In genomic region chr1:132101953-132102697, GRCm38 (mm10) we compare ENCODE assay signal across 22 mouse cellular contexts. TPM values are rescaled to one million over a fixed set of nuclear protein-coding genes. Genes with fewer than 3 reads are reported as not detected.
DNase-seq lines count a peak whose midpoint lies in the region; ATAC-seq and TF ChIP-seq lines count a peak whose summit lies in the region.
"Had no signal": no experiment of that assay in that cellular context is flagged by ENCODE, and none has a peak within 500 bp of the region (broad histone marks: within the 10 kb centered on the region; RNA-seq: fewer than 3 reads in every experiment).

No protein-coding gene starts in this region.

- H3K4me1 ChIP-seq in heart, postnatal 0 days (ENCODE audit: control insufficient read depth, insufficient read depth): no peaks in the 10 kb centered on the region
- no peaks in the 10 kb centered on the region for H3K4me1 ChIP-seq in heart, embryonic 12.5 days (replicated peaks)
- peaks cover 7% of the 10 kb centered on the region; the same call in 1 of the 2 replicates for H3K4me1 ChIP-seq in liver, postnatal 0 days (ENCODE audit: insufficient read depth)
- H3K4me1 ChIP-seq in liver, embryonic 11.5 days (replicated peaks; ENCODE audit: control insufficient read depth, insufficient read depth, low read length): 0 out of 2 replicates have a peak, but pooled peaks cover 2% of the 10 kb centered on the region
- H3K4me1 ChIP-seq: lung, embryonic 15.5 days; midbrain, embryonic 15.5 days had no signal

- H3K9ac ChIP-seq in heart, postnatal 0 days (replicated peaks; ENCODE audit: low read depth, low read length): no peak overlapping the region
- no peak overlapping the region for H3K9ac ChIP-seq in heart, embryonic 12.5 days
- H3K9ac ChIP-seq in liver, postnatal 0 days (replicated peaks): no peak overlapping the region
- no peak overlapping the region for H3K9ac ChIP-seq in liver, embryonic 11.5 days (ENCODE audit: low read depth, low read length)
- H3K9ac ChIP-seq: forebrain, postnatal 0 days; lung, embryonic 15.5 days; midbrain, embryonic 15.5 days had no signal

- no peaks in the 10 kb centered on the region for H3K27me3 ChIP-seq in heart, postnatal 0 days (ENCODE audit: control insufficient read depth, insufficient read depth, low read length)
- no peaks in the 10 kb centered on the region for H3K27me3 ChIP-seq in heart, embryonic 12.5 days (replicated peaks)
- H3K27me3 ChIP-seq in liver, postnatal 0 days (ENCODE audit: insufficient read depth, low read length): no peaks in the 10 kb centered on the region
- H3K27me3 ChIP-seq in liver, embryonic 11.5 days (replicated peaks; ENCODE audit: control insufficient read depth, insufficient read depth, low read length): 0 out of 2 replicates have a peak, but pooled peaks cover 3% of the 10 kb centered on the region
- H3K27me3 ChIP-seq: midbrain, embryonic 15.5 days had no signal

- 76% methylated on average over 6 of the region's 6 CpGs for WGBS in heart, postnatal 0 days
- WGBS in heart, embryonic 12.5 days: 69% methylated on average over 6 of the region's 6 CpGs
- WGBS in liver, postnatal 0 days (ENCODE audit: insufficient replicate concordance): 47% methylated on average over 6 of the region's 6 CpGs
- 76% methylated on average over 6 of the region's 6 CpGs for WGBS in liver, embryonic 11.5 days

- no peak overlapping the region for H3K4me3 ChIP-seq in heart, postnatal 0 days (ENCODE audit: low read depth, low read length)
- no peak overlapping the region for H3K4me3 ChIP-seq in heart, embryonic 12.5 days
- no peak overlapping the region for H3K4me3 ChIP-seq in liver, postnatal 0 days (ENCODE audit: low read depth, low read length)
- H3K4me3 ChIP-seq in liver, embryonic 11.5 days (ENCODE audit: low read depth, low read length): no peak overlapping the region
- H3K4me3 ChIP-seq: heart, adult 2 months; lung, embryonic 15.5 days; midbrain, embryonic 15.5 days had no signal

- no peak for DNase-seq in heart, postnatal 0 days (ENCODE audit: low spot score)
- DNase-seq in liver, postnatal 0 days: no peak
- no peak for DNase-seq in liver, embryonic 11.5 days (ENCODE audit: low spot score)
- peak; percentile 48 for DNase-seq in forelimb bud, embryonic 11.5 days (ENCODE audit: low read depth, low spot score)
- peak; percentile 76 for DNase-seq in thymus, postnatal 14 days
- no peak for DNase-seq in left cerebral cortex, adult 11 months (ENCODE audit: low spot score)
- DNase-seq in urinary bladder, postnatal 14 days (ENCODE audit: low spot score): no peak
- DNase-seq: adrenal gland, postnatal 14 days; B cell, adult 2 months; cerebellum, adult 18-20 months; forebrain, postnatal 0 days; gastrocnemius, postnatal 14 days; heart, adult 2 months; kidney, adult 11 months; left cerebral cortex, postnatal 4 days had no signal

- no peak for TF ChIP-seq CTCF in heart, postnatal 0 days (IDR thresholded peaks at IDR 0.05; ENCODE audit: low read depth)
- TF ChIP-seq CTCF in liver, postnatal 0 days (IDR thresholded peaks at IDR 0.05; ENCODE audit: low read depth): no peak

- TF ChIP-seq EP300 in heart, postnatal 0 days (IDR thresholded peaks at IDR 0.05; ENCODE audit: low read depth): no peak
- TF ChIP-seq EP300 in liver, postnatal 0 days (IDR thresholded peaks at IDR 0.05; ENCODE audit: low read depth): peak; percentile 46; the same call in 1 of the 2 replicates

- H3K36me3 ChIP-seq in heart, postnatal 0 days (replicated peaks; ENCODE audit: control insufficient read depth, insufficient read depth, low read length): no peaks in the 10 kb centered on the region
- no peaks in the 10 kb centered on the region for H3K36me3 ChIP-seq in heart, embryonic 12.5 days
- no peaks in the 10 kb centered on the region for H3K36me3 ChIP-seq in liver, postnatal 0 days (replicated peaks; ENCODE audit: insufficient read depth, low read length)
- no peaks in the 10 kb centered on the region for H3K36me3 ChIP-seq in liver, embryonic 11.5 days (ENCODE audit: control insufficient read depth, insufficient read depth, low read length)
- H3K36me3 ChIP-seq: lung, embryonic 15.5 days; midbrain, embryonic 15.5 days had no signal

- H3K4me2 ChIP-seq in heart, postnatal 0 days (ENCODE audit: low read depth, low read length): no peak overlapping the region
- no peak overlapping the region for H3K4me2 ChIP-seq in heart, embryonic 12.5 days
- H3K4me2 ChIP-seq in liver, postnatal 0 days (ENCODE audit: low read depth, low read length): no peak overlapping the region
- H3K4me2 ChIP-seq in liver, embryonic 11.5 days: no peak overlapping the region
- H3K4me2 ChIP-seq: lung, embryonic 15.5 days; midbrain, embryonic 15.5 days had no signal

- ATAC-seq in heart, postnatal 0 days (ENCODE audit: insufficient read depth, low read depth): no peak
- ATAC-seq in heart, embryonic 12.5 days (ENCODE audit: insufficient number of reproducible peaks, low FRiP score): no peak
- peak; percentile 73 for ATAC-seq in liver, postnatal 0 days
- no peak for ATAC-seq in liver, embryonic 11.5 days (replicated peaks; ENCODE audit: low FRiP score)
- ATAC-seq: activated CD4-positive, CD25-positive, alpha-beta regulatory T cell, adult 4 months; forebrain, postnatal 0 days; hindbrain, postnatal 0 days; midbrain, embryonic 15.5 days; Patski had no signal

- peak overlapping the region; percentile 9; the same call in 1 of the 2 replicates for H3K27ac ChIP-seq in heart, postnatal 0 days (ENCODE audit: low read depth)
- no peak overlapping the region for H3K27ac ChIP-seq in heart, embryonic 12.5 days (ENCODE audit: poor library complexity, severe bottlenecking)
- H3K27ac ChIP-seq in liver, postnatal 0 days (ENCODE audit: low read depth): peak overlapping the region; percentile 55
- H3K27ac ChIP-seq in liver, embryonic 11.5 days (ENCODE audit: low read depth, low read length): no peak overlapping the region
- H3K27ac ChIP-seq: heart, adult 2 months; hindbrain, postnatal 0 days; lung, embryonic 15.5 days; midbrain, embryonic 15.5 days; stomach, postnatal 0 days had no signal

- H3K9me3 ChIP-seq in heart, postnatal 0 days (replicated peaks; ENCODE audit: control insufficient read depth, low read length): no peaks in the 10 kb centered on the region
- peaks cover 5% of the 10 kb centered on the region; the same call in 1 of the 2 replicates for H3K9me3 ChIP-seq in heart, embryonic 12.5 days (replicated peaks)
- no peaks in the 10 kb centered on the region for H3K9me3 ChIP-seq in liver, postnatal 0 days (ENCODE audit: low read length)
- no peaks in the 10 kb centered on the region for H3K9me3 ChIP-seq in liver, embryonic 11.5 days (ENCODE audit: control insufficient read depth, low read length)
- H3K9me3 ChIP-seq: lung, embryonic 15.5 days; midbrain, embryonic 15.5 days had no signal

RNA-seq across cellular contexts. Expression of gene Mfsd4a, which starts 34.3 kb away (rescaled TPM):
- 4.4 and 4.5 TPM in 2 replicates for total RNA-seq in heart, postnatal 0 days (2014; rRNA removed; ENCODE audit: low replicate concordance)
- 4.2 and 6.4 TPM in 2 replicates for polyA plus RNA-seq in heart, postnatal 0 days (2015; fragmentation: Nextera tagmentation; extraction: Ambion mirVana)
- 18.1 and 19.3 TPM in 2 replicates for polyA plus RNA-seq in heart, embryonic 12.5 days (2016; fragmentation: Nextera tagmentation; extraction: Ambion mirVana)
- 2.3 and 2.8 TPM in 2 replicates for polyA plus RNA-seq in liver, postnatal 0 days (2015; fragmentation: Nextera tagmentation; extraction: Ambion mirVana)
- 9.9 and 10.8 TPM in 2 replicates for polyA plus RNA-seq in liver, embryonic 11.5 days (2014; fragmentation: Nextera tagmentation; extraction: Ambion mirVana)

RNA-seq across cellular contexts. Expression of gene Cdk18, which starts 37.4 kb away (rescaled TPM):
- total RNA-seq in heart, postnatal 0 days (2014; rRNA removed; ENCODE audit: low replicate concordance): 4.0 and 6.2 TPM in 2 replicates
- 1.9 and 2.0 TPM in 2 replicates for polyA plus RNA-seq in heart, postnatal 0 days (2015; fragmentation: Nextera tagmentation; extraction: Ambion mirVana)
- polyA plus RNA-seq in heart, embryonic 12.5 days (2016; fragmentation: Nextera tagmentation; extraction: Ambion mirVana): 3.7 and 4.8 TPM in 2 replicates
- polyA plus RNA-seq in liver, postnatal 0 days (2015; fragmentation: Nextera tagmentation; extraction: Ambion mirVana): 3.5 and 4.5 TPM in 2 replicates
- 4.1 and 4.4 TPM in 2 replicates for polyA plus RNA-seq in liver, embryonic 11.5 days (2014; fragmentation: Nextera tagmentation; extraction: Ambion mirVana)
- polyA plus RNA-seq: activated CD4-positive, CD25-positive, alpha-beta regulatory T cell, adult 4 months had no signal

Comparison
In these comparisons a context has a peak if more than half of its experiments do, and no peak if none do; other contexts are left out.
1. H3K27ac ChIP-seq: peak in heart, postnatal 0 days (single experiment) and liver, postnatal 0 days (single experiment); none in heart, embryonic 12.5 days (single experiment) and liver, embryonic 11.5 days (single experiment).
2. DNase-seq: peak in forelimb bud, embryonic 11.5 days (single experiment) and thymus, postnatal 14 days (single experiment); none in heart, postnatal 0 days (single experiment), liver, postnatal 0 days (single experiment), liver, embryonic 11.5 days (single experiment), left cerebral cortex, adult 11 months (single experiment) and urinary bladder, postnatal 14 days (single experiment).